In the genomic region with DNA sequence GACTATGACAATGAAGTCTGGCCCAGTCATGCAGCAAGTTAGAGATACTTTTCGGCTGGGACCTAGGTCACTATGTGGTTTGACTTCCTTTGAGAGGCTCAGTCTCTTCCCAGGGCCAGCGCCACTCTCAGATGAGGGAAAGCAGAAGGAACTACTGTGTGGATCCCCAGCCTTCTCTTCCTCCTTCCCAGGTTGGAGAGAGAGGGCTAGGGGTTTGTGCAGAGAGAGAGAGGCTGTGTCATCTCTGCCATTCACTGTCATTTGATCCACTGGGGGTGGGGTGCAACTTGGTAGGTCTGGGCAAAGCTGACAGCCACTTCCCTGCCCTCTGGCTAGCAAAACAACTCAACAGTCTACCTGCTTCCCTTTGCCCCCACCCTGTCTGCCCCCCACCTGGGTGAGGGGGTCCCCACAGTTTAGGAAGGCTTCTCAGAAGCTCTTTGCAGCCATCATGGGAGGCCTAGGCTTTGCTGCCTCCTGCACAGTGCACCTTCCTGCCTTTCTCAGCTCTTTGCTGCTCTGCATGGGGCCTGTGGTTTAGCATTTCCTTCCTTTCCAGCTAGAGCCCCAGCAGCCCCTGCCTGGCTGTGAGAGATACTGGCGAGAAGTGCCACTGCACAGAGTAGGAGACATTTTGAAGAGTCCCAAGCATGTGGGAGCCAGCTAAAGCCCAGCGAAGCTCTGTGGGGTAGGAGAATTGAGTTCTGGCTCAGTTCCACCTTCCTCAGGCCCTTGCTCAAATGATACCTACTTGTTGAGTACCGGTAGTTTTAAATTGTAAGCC, we compare ENCODE assay signal across 9 mouse cellular contexts. TPM values are rescaled to one million over a fixed set of nuclear protein-coding genes. Genes with fewer than 3 reads are reported as not detected.
DNase-seq lines count a peak whose midpoint lies in the region; ATAC-seq and TF ChIP-seq lines count a peak whose summit lies in the region.
"Had no signal": no experiment of that assay in that cellular context is flagged by ENCODE, and none has a peak within 500 bp of the region (broad histone marks: within the 10 kb centered on the region; RNA-seq: fewer than 3 reads in every experiment).

No protein-coding gene starts in this region.

- ATAC-seq in hematopoietic stem cell, adult 5-6 weeks (replicated peaks in 1 of 2; ENCODE audit: insufficient read depth in 1 of 2, low FRiP score in 2 of 2, low TSS enrichment in 1 of 2, low read depth in 1 of 2, poor library complexity in 2 of 2, severe bottlenecking in 2 of 2), result peak; percentile 97 to 98

- WGBS in small intestine, adult 2 months, result 50% methylated on average over 5 of the region's 5 CpGs

- DNase-seq in gastrocnemius, adult 2 months, result peak; percentile 20
- no peak for DNase-seq in gastrocnemius, adult 8-10 months (ENCODE audit: low spot score in 2 of 2)
- peak; percentile 99 for DNase-seq in MEL (ENCODE audit: low read depth, low spot score)
- DNase-seq in right cerebral cortex, adult 2 months (ENCODE audit: low spot score in 2 of 2), result no peak
- no peak for DNase-seq in cerebellum, adult 8-10 months
- DNase-seq in gastrocnemius, postnatal 14 days, result no peak
- DNase-seq: cerebellum, adult 18-20 months had no signal

- H3K9ac ChIP-seq in MEL (ENCODE audit: control insufficient read depth, low read depth, low read length, poor library complexity, severe bottlenecking), result peak overlapping the region; percentile 48

- peaks cover 48 to 70% of the 10 kb centered on the region in 2 experiments for H3K4me1 ChIP-seq in MEL (ENCODE audit: control insufficient read depth in 1 of 2, insufficient read depth in 2 of 2, low read length in 2 of 2)
- no peaks in the 10 kb centered on the region for H3K4me1 ChIP-seq in small intestine, adult 2 months (ENCODE audit: control insufficient read depth, insufficient read depth, insufficient read length, low read length)

- peaks cover 6% of the 10 kb centered on the region for H3K79me2 ChIP-seq in MEL (ENCODE audit: control insufficient read depth, insufficient read depth, low read length, poor library complexity)

- H3K4me3 ChIP-seq in gastrocnemius, adult 2 months, result no peak overlapping the region
- no peak overlapping the region for H3K4me3 ChIP-seq in MEL (ENCODE audit: control insufficient read depth in 1 of 2, insufficient read depth in 1 of 2, low read depth in 2 of 2, low read length in 2 of 2)
- H3K4me3 ChIP-seq in small intestine, adult 2 months (ENCODE audit: low read depth, low read length), result no peak overlapping the region

- no peaks in the 10 kb centered on the region for H3K9me3 ChIP-seq in MEL (replicated peaks; ENCODE audit: insufficient read depth, low read length)

- H3K27me3 ChIP-seq in MEL (ENCODE audit: control insufficient read depth in 1 of 2, insufficient read depth in 2 of 2, low read length in 2 of 2), result no peaks in the 10 kb centered on the region
- H3K27me3 ChIP-seq in small intestine, adult 2 months (ENCODE audit: control insufficient read depth, insufficient read depth, low read length), result no peaks in the 10 kb centered on the region

- no peak for TF ChIP-seq RAD21 in MEL (IDR thresholded peaks at IDR 0.05; ENCODE audit: low read depth, low read length)

- peak overlapping the region; percentile 55; the same call in 1 of the 2 replicates for H3K27ac ChIP-seq in gastrocnemius, adult 2 months
- peak overlapping the region; percentile 90 for H3K27ac ChIP-seq in MEL (ENCODE audit: control insufficient read depth, low read depth, low read length)
- peak overlapping the region; percentile 37 for H3K27ac ChIP-seq in small intestine, adult 2 months (ENCODE audit: insufficient read depth, low read depth, low read length)

- peaks cover 4 to 81% of the 10 kb centered on the region in 2 experiments for H3K36me3 ChIP-seq in MEL (ENCODE audit: control insufficient read depth in 1 of 2, insufficient read depth in 2 of 2, low read length in 2 of 2)
- H3K36me3 ChIP-seq in small intestine, adult 2 months (ENCODE audit: control insufficient read depth, insufficient read depth, low read length), result no peaks in the 10 kb centered on the region

- intact Hi-C loops in gastrocnemius, adult 2 months (cut with DNase I), result no loop called here
- intact Hi-C loops in gastrocnemius, postnatal 14 days (cut with DNase I; ENCODE audit: low total_unique reads), result no loop called here

- no peak for TF ChIP-seq CTCF in gastrocnemius, adult 2 months (IDR thresholded peaks at IDR 0.05)
- TF ChIP-seq CTCF in MEL (IDR thresholded peaks at IDR 0.05 in 2 of 3, conservative IDR thresholded peaks at IDR 0.05 in 1 of 3; ENCODE audit: control insufficient read depth in 1 of 3, insufficient read depth in 1 of 3, low read depth in 2 of 3, low read length in 3 of 3, poor library complexity in 1 of 3, severe bottlenecking in 1 of 3), result no peak
- no peak for TF ChIP-seq CTCF in small intestine, adult 2 months (IDR thresholded peaks at IDR 0.05; ENCODE audit: extremely low read depth, insufficient read length, insufficient replicate concordance, low read depth, low read length)

- peak in 1 of 2 experiments; percentile 69; a peak in 1 of 4 replicates for TF ChIP-seq POLR2A in MEL (IDR thresholded peaks at IDR 0.05; ENCODE audit: control insufficient read depth in 1 of 2, insufficient read depth in 1 of 2, low read depth in 1 of 2, low read length in 2 of 2, poor library complexity in 1 of 2)
- TF ChIP-seq POLR2A in small intestine, adult 2 months (IDR thresholded peaks at IDR 0.05; ENCODE audit: low read depth, low read length), result no peak

- TF ChIP-seq EP300 in MEL (IDR thresholded peaks at IDR 0.05; ENCODE audit: low read depth in 1 of 2, low read length in 2 of 2), result peak; percentile 94 to 96

TF ChIP-seq in MEL, 35 proteins besides CTCF, POLR2A, EP300 and RAD21 (continues in another document):
- 0 out of 2 replicates have a peak, but pooled peaks have one; percentile 2 for TF ChIP-seq ZC3H11A (IDR thresholded peaks at IDR 0.05; ENCODE audit: low read depth, low read length)
- no peak for TF ChIP-seq CHD1 (IDR thresholded peaks at IDR 0.05; ENCODE audit: low read depth, low read length)
- no peak for TF ChIP-seq POLR2AphosphoS5 (IDR thresholded peaks at IDR 0.05; ENCODE audit: borderline replicate concordance, low read depth, low read length)
- 0 out of 2 replicates have a peak, but pooled peaks have one; percentile 61 for TF ChIP-seq HCFC1 (IDR thresholded peaks at IDR 0.05; ENCODE audit: low read depth, low read length)
- TF ChIP-seq POLR2AphosphoS2 (IDR thresholded peaks at IDR 0.05; ENCODE audit: low read length), result no peak; the same call in none of the 2 replicates
- peak; percentile 31; the same call in 1 of the 2 replicates for TF ChIP-seq ZKSCAN1 (IDR thresholded peaks at IDR 0.05; ENCODE audit: low read depth, low read length)
- no peak for TF ChIP-seq ZNF384 (IDR thresholded peaks at IDR 0.05; ENCODE audit: low read depth, low read length)
- TF ChIP-seq MYB (IDR thresholded peaks at IDR 0.05; ENCODE audit: low read depth, low read length), result no peak
- TF ChIP-seq JUND (IDR thresholded peaks at IDR 0.05; ENCODE audit: low read depth, low read length), result 0 out of 2 replicates have a peak, but pooled peaks have one; percentile 80
- peak; percentile 95 for TF ChIP-seq MYC (IDR thresholded peaks at IDR 0.05; ENCODE audit: low read depth, low read length)
- TF ChIP-seq E2F4 (IDR thresholded peaks at IDR 0.05; ENCODE audit: borderline replicate concordance, low read depth, low read length), result no peak
- TF ChIP-seq NRF1 (IDR thresholded peaks at IDR 0.05; ENCODE audit: insufficient read depth, low read depth, low read length, poor library complexity, severe bottlenecking), result no peak
- TF ChIP-seq ELF1 (IDR thresholded peaks at IDR 0.05; ENCODE audit: low read depth, low read length), result no peak; the same call in 1 of the 2 replicates
- no peak for TF ChIP-seq ZMIZ1 (IDR thresholded peaks at IDR 0.05; ENCODE audit: low read depth, low read length)
- TF ChIP-seq BHLHE40 (IDR thresholded peaks at IDR 0.05; ENCODE audit: borderline replicate concordance, low read depth, low read length), result peak; percentile 58; the same call in 1 of the 2 replicates
- peak; percentile 89 for TF ChIP-seq ETS1 (IDR thresholded peaks at IDR 0.05; ENCODE audit: low read depth, low read length)
- TF ChIP-seq SIN3A (IDR thresholded peaks at IDR 0.05; ENCODE audit: low read length), result peak; percentile 86
- TF ChIP-seq MAX (IDR thresholded peaks at IDR 0.05; ENCODE audit: low read length), result peak; percentile 90
- TF ChIP-seq NELFE (IDR thresholded peaks at IDR 0.05; ENCODE audit: low read depth, low read length), result no peak
- no peak for TF ChIP-seq USF2 (IDR thresholded peaks at IDR 0.05; ENCODE audit: borderline replicate concordance in 1 of 2, insufficient read depth in 1 of 2, low read depth in 1 of 2, low read length in 2 of 2)
- TF ChIP-seq KAT2A (conservative IDR thresholded peaks at IDR 0.05; ENCODE audit: low read depth, low read length), result peak; percentile 40; the same call in 1 of the 2 replicates
- 0 out of 2 replicates have a peak, but pooled peaks have one; percentile 82 for TF ChIP-seq UBTF (IDR thresholded peaks at IDR 0.05; ENCODE audit: borderline replicate concordance, insufficient read depth, low read depth, low read length)
- TF ChIP-seq SMC3 (IDR thresholded peaks at IDR 0.05; ENCODE audit: low read depth, low read length), result no peak
- TF ChIP-seq GATA1 (IDR thresholded peaks at IDR 0.05; ENCODE audit: low read depth, low read length), result peak; percentile 89
- TF ChIP-seq MAFK (IDR thresholded peaks at IDR 0.05; ENCODE audit: borderline replicate concordance, low read depth, low read length), result peak; percentile 8; the same call in 1 of the 2 replicates

RNA-seq across cellular contexts. Expression of a gene that starts 17.2 kb away (rescaled TPM):
- total RNA-seq in gastrocnemius, adult 2 months (2021), result 1 to 10 TPM in 1 of 2 experiments, under 1 TPM in 1; 0.36 to 1.6 TPM
- total RNA-seq in gastrocnemius, adult 8-10 months (2022), result under 1 TPM; 0.19 to 0.62 (median 0.36) TPM
- total RNA-seq in MEL (2012; rRNA removed), result 52.3 and 55.7 TPM in 2 replicates
- polyA plus RNA-seq in MEL (2012; ENCODE audit: insufficient read depth in 1 of 2, insufficient read length in 2 of 2, low read depth in 1 of 2, low replicate concordance in 2 of 2, missing spikeins in 1 of 2), result 10 to 100 TPM; 66.4 to 70.0 TPM
- total RNA-seq in hematopoietic stem cell, adult 5-6 weeks (2017), result 57.2 and 60.3 TPM in 2 replicates
- polyA plus RNA-seq in small intestine, adult 2 months (2012; rRNA removed), result 2.7 and 4.0 TPM in 2 replicates
- 1 to 10 TPM; 1.2 to 1.5 TPM for total RNA-seq in gastrocnemius, postnatal 14 days (2021)

RNA-seq across cellular contexts. Expression of a gene that starts 34.5 kb away (rescaled TPM):
- total RNA-seq in gastrocnemius, adult 2 months (2021), result not detected
- not detected for total RNA-seq in gastrocnemius, adult 8-10 months (2022)
- 0.23 TPM in 1 of 2 replicates, not detected in the other for total RNA-seq in MEL (2012; rRNA removed)
- under 1 TPM in 1 of 2 experiments, not detected in 1; 0.29 TPM for polyA plus RNA-seq in MEL (2012; ENCODE audit: insufficient read depth in 1 of 2, insufficient read length in 2 of 2, low read depth in 1 of 2, low replicate concordance in 2 of 2, missing spikeins in 1 of 2)
- total RNA-seq in hematopoietic stem cell, adult 5-6 weeks (2017), result not detected in 2 replicates
- not detected in 2 replicates for polyA plus RNA-seq in small intestine, adult 2 months (2012; rRNA removed)
- total RNA-seq in gastrocnemius, postnatal 14 days (2021), result not detected

Comparison
In these comparisons a context has a peak if more than half of its experiments do, and no peak if none do; other contexts are left out.
1. DNase-seq: peak in gastrocnemius, adult 2 months (single experiment) and MEL (single experiment); none in gastrocnemius, adult 8-10 months (0 of 2), right cerebral cortex, adult 2 months (0 of 2), cerebellum, adult 8-10 months (single experiment) and gastrocnemius, postnatal 14 days (single experiment).
2. H3K27ac ChIP-seq: peak in every context shown above with its lines; median percentile 90 in MEL; 55 in gastrocnemius, adult 2 months; 37 in small intestine, adult 2 months.
3. RNA of a gene that starts 17.2 kb away (total RNA-seq): 57.2 to 60.3 TPM in hematopoietic stem cell, adult 5-6 weeks and 52.3 to 55.7 TPM in MEL; 0.36 to 1.6 TPM in gastrocnemius, adult 2 months, 1.2 to 1.5 TPM in gastrocnemius, postnatal 14 days and 0.19 to 0.62 TPM in gastrocnemius, adult 8-10 months; every median in the first group is over 10 times any median in the second.